ENCODE assay signal across 34 mouse cellular contexts in the genomic region with DNA sequence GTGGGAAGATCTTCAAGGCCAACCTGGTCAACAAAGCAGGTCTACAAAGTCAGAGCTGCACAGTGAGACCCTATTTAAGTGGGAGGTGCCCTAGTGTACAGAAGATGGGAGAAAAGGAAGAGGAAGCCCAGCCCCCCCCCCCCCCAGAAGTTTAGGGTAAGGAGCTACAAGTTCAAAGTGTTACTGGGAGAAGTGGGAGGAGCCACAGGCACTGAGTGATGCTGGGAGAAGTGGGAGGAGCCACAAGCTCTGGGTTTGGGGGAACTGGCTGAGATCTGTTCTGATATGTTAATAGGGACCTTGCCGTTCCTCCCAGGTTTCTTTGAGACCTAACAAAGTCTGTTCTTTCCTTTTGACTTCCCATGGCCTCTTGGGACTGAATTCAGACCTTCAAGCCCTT. TPM values are rescaled to one million over a fixed set of nuclear protein-coding genes. Genes with fewer than 3 reads are reported as not detected.
A peak's percentile ranks its signal among the peaks of the same experiment; 100 is the strongest.
DNase-seq lines count a peak whose midpoint lies in the region; ATAC-seq and TF ChIP-seq lines count a peak whose summit lies in the region.
"Had no signal": no experiment of that assay in that cellular context is flagged by ENCODE, and none has a peak within 500 bp of the region (broad histone marks: within the 10 kb centered on the region; RNA-seq: fewer than 3 reads in every experiment).

No protein-coding gene starts in this region.

- no peak overlapping the region for H3K9ac ChIP-seq in kidney, embryonic 15.5 days
- H3K9ac ChIP-seq in kidney, embryonic 14.5 days (ENCODE audit: low read depth, low read length) = no peak overlapping the region
- H3K9ac ChIP-seq: embryonic facial prominence, embryonic 15.5 days; forebrain, embryonic 12.5 days; forebrain, postnatal 0 days; hindbrain, embryonic 12.5 days; limb, embryonic 15.5 days; liver, embryonic 13.5 days had no signal

- no peak for ATAC-seq in kidney, embryonic 15.5 days (replicated peaks; ENCODE audit: low FRiP score)
- ATAC-seq in kidney, embryonic 14.5 days (ENCODE audit: low FRiP score, low TSS enrichment) = no peak
- ATAC-seq: activated CD4-positive, CD25-positive, alpha-beta regulatory T cell, adult 4 months; forebrain, postnatal 0 days; hindbrain, postnatal 0 days; intestine, embryonic 16.5 days; lung, postnatal 0 days had no signal

- H3K27ac ChIP-seq in kidney, embryonic 15.5 days = peak overlapping the region; percentile 85
- no peak overlapping the region for H3K27ac ChIP-seq in kidney, embryonic 14.5 days (ENCODE audit: low read depth, low read length)
- no peak overlapping the region for H3K27ac ChIP-seq in gastrocnemius, adult 2 months
- H3K27ac ChIP-seq: embryonic facial prominence, embryonic 10.5 days; embryonic facial prominence, embryonic 15.5 days; forebrain, embryonic 12.5 days; hindbrain, embryonic 12.5 days; hindbrain, postnatal 0 days; limb, embryonic 10.5 days; limb, embryonic 15.5 days; liver, embryonic 13.5 days had no signal

- DNase-seq in testis, postnatal 14 days (ENCODE audit: low spot score) = peak; percentile 16
- no peak for DNase-seq in testis, postnatal 10 days (ENCODE audit: low spot score)
- peak; percentile 92 for DNase-seq in R1 (ENCODE audit: low read depth, low spot score)
- no peak for DNase-seq in gastrocnemius, adult 8-10 months (ENCODE audit: low spot score in 2 of 2)
- DNase-seq in gastrocnemius, adult 2 months = no peak
- DNase-seq: adrenal gland, adult 2 months; adrenal gland, postnatal 36 days; cerebellum, adult 8-10 months; cerebellum, postnatal 25 days; forebrain, postnatal 0 days; gastrocnemius, postnatal 14 days; heart, postnatal 36 days; kidney, postnatal 4 days; layer of hippocampus, postnatal 36 days; liver, embryonic 13.5 days; lung, adult 18-20 months; midbrain, embryonic 14.5 days; right cerebral cortex, postnatal 25 days; spleen, adult 18-20 months; thymus, postnatal 25 days had no signal

- no peak overlapping the region for H3K4me2 ChIP-seq in kidney, embryonic 15.5 days
- H3K4me2 ChIP-seq in kidney, embryonic 14.5 days (replicated peaks; ENCODE audit: low read depth, low read length) = no peak overlapping the region
- H3K4me2 ChIP-seq: embryonic facial prominence, embryonic 15.5 days; forebrain, embryonic 12.5 days; hindbrain, embryonic 12.5 days; limb, embryonic 15.5 days; liver, embryonic 13.5 days had no signal

- no peaks in the 10 kb centered on the region for H3K27me3 ChIP-seq in kidney, embryonic 15.5 days
- no peaks in the 10 kb centered on the region for H3K27me3 ChIP-seq in kidney, embryonic 14.5 days (ENCODE audit: control insufficient read depth, insufficient read depth, low read length)
- H3K27me3 ChIP-seq: embryonic facial prominence, embryonic 15.5 days; forebrain, embryonic 12.5 days; hindbrain, embryonic 12.5 days; limb, embryonic 15.5 days; liver, embryonic 13.5 days had no signal

- H3K9me3 ChIP-seq in kidney, embryonic 15.5 days (replicated peaks) = no peaks in the 10 kb centered on the region
- H3K9me3 ChIP-seq in kidney, embryonic 14.5 days (ENCODE audit: control insufficient read depth, low read length) = no peaks in the 10 kb centered on the region
- H3K9me3 ChIP-seq: embryonic facial prominence, embryonic 15.5 days; forebrain, embryonic 12.5 days; G1E; hindbrain, embryonic 12.5 days; limb, embryonic 10.5 days; limb, embryonic 15.5 days; liver, embryonic 13.5 days had no signal

- peaks cover 20% of the 10 kb centered on the region for H3K4me1 ChIP-seq in kidney, embryonic 15.5 days
- H3K4me1 ChIP-seq in kidney, embryonic 14.5 days (ENCODE audit: control insufficient read depth, insufficient read depth, low read length) = peaks cover 8% of the 10 kb centered on the region; the same call in 1 of the 2 replicates
- H3K4me1 ChIP-seq: liver, embryonic 13.5 days had no signal

- no peaks in the 10 kb centered on the region for H3K36me3 ChIP-seq in kidney, embryonic 15.5 days
- no peaks in the 10 kb centered on the region for H3K36me3 ChIP-seq in kidney, embryonic 14.5 days (ENCODE audit: control insufficient read depth, insufficient read depth, low read length)
- H3K36me3 ChIP-seq: embryonic facial prominence, embryonic 10.5 days; embryonic facial prominence, embryonic 15.5 days; forebrain, embryonic 12.5 days; G1E; hindbrain, embryonic 12.5 days; limb, embryonic 10.5 days; limb, embryonic 15.5 days; liver, embryonic 13.5 days had no signal

- intact Hi-C loops in gastrocnemius, adult 2 months (cut with DNase I) = no loop called here

- 70% methylated on average over 1 of the region's 1 CpGs for WGBS in kidney, embryonic 15.5 days
- WGBS in kidney, embryonic 14.5 days = 72% methylated on average over 1 of the region's 1 CpGs

- no peak overlapping the region for H3K4me3 ChIP-seq in kidney, embryonic 15.5 days (replicated peaks)
- no peak overlapping the region for H3K4me3 ChIP-seq in kidney, embryonic 14.5 days (ENCODE audit: low read length)
- H3K4me3 ChIP-seq in gastrocnemius, adult 2 months = no peak overlapping the region
- H3K4me3 ChIP-seq: embryonic facial prominence, embryonic 10.5 days; embryonic facial prominence, embryonic 15.5 days; forebrain, embryonic 12.5 days; hindbrain, embryonic 12.5 days; limb, embryonic 10.5 days; limb, embryonic 15.5 days; liver, embryonic 13.5 days had no signal

- no peak for TF ChIP-seq CTCF in gastrocnemius, adult 2 months (IDR thresholded peaks at IDR 0.05)

RNA-seq across cellular contexts. Expression of gene Akap12, which starts 18.6 kb away (rescaled TPM):
- polyA plus RNA-seq in kidney, embryonic 15.5 days (2015; fragmentation: Nextera tagmentation; extraction: Ambion mirVana) = 78.0 and 94.1 TPM in 2 replicates
- polyA plus RNA-seq in kidney, embryonic 14.5 days (2014; fragmentation: Nextera tagmentation; extraction: Ambion mirVana) = 49.1 and 70.7 TPM in 2 replicates
- 1 to 10 TPM; 5.5 to 8.5 (median 6.7) TPM for total RNA-seq in gastrocnemius, adult 8-10 months (2022)
- total RNA-seq in gastrocnemius, adult 2 months (2021) = 10 to 100 TPM in 1 of 2 experiments, 1 to 10 TPM in 1; 6.2 to 16.6 TPM
- total RNA-seq: granulocyte monocyte progenitor cell, adult 5-6 weeks had no signal
- polyA plus RNA-seq: G1E had no signal

Comparison
In these comparisons a context has a peak if more than half of its experiments do, and no peak if none do; other contexts are left out.
1. DNase-seq: peak in testis, postnatal 14 days (single experiment) and R1 (single experiment); none in testis, postnatal 10 days (single experiment), gastrocnemius, adult 8-10 months (0 of 2) and gastrocnemius, adult 2 months (single experiment).